Mouse (Mus musculus) brain, embryonic 14.5 days (tissue): ENCODE measurements around the gene Slc12a1. TPM values are rescaled to one million over a fixed set of nuclear protein-coding genes. Genes with fewer than 3 reads are reported as not detected.

Experiments used
- DNase-seq: peaks from one replicate; pipeline ENCODE4 v3.0.0-alpha.2; 2011; ENCODE audit warnings: low read depth
- CTCF ChIP-seq: fragments of 200-500 bp; IDR thresholded peaks from 2 replicates; pipeline ENCODE4 v1.5.1; 2012; ENCODE audit warnings: inconsistent platforms, mild to moderate bottlenecking, moderate library complexity, borderline replicate concordance; ENCODE audit not compliant: insufficient read depth, insufficient read length; ENCODE audit errors: extremely low read depth
- POLR2A ChIP-seq: fragments of 200-500 bp; IDR thresholded peaks from 2 replicates; pipeline ENCODE4 v1.6.1; 2012; ENCODE audit warnings: mild to moderate bottlenecking, inconsistent platforms, borderline replicate concordance; ENCODE audit not compliant: poor library complexity, insufficient read depth, insufficient read length, severe bottlenecking; ENCODE audit errors: extremely low read depth
- polyA plus RNA-seq: library from polyadenylated mRNA; depleted of rRNA; stranded (reverse); fragments of >200 nt; gene quantifications from 2 replicates; pipeline ENCODE4 v1.2.3, GENCODE M21; 2012

The Slc12a1 gene
- polyA plus RNA-seq, 1 experiment: 0.11 TPM

DNA sequence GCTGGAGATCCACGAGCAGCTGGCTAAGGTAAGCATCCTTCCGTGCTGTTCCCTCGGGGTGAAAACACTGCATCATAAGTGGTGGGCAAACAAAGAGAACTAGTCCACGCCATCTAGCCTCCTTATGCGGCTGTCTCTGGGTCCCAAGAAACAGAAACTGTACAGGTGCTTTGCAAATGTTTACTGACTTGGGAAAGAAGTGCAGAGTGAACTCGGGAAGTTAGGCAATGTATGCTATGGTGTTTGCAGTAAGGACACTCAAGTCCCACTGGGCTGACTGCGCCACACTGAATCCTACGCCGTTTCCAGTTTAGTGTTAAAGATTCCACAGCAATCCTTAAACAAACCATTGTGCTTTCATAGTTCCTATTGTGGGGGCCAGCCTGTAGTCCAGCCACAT, 2.0 kb downstream of the Slc12a1 start:
- no peak for DNase-seq
- TF ChIP-seq CTCF (no peak), POLR2A (no peak)

DNA sequence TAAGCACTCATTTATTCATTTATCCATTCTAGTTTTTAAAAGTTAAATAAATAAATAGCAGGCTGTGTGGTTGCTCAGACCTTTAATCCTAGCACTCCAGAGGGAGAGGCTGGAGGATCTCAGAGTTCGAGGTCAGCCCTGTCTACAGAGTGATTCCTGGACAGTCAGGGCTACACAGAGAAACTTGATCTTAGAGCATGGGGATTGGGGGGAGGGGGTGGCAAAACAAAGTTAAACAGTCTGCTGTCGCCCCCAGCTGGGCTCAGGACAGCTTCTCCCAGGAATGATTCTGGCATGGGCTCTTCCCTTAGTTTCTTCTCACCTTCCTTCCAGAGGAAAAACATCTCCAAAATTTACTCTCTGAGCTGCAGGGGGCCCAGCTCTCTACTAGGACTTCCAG, 3.2 kb downstream of the Slc12a1 start:
- TF ChIP-seq CTCF (no peak), POLR2A (no peak)
- DNase-seq: peak; percentile 27

DNA sequence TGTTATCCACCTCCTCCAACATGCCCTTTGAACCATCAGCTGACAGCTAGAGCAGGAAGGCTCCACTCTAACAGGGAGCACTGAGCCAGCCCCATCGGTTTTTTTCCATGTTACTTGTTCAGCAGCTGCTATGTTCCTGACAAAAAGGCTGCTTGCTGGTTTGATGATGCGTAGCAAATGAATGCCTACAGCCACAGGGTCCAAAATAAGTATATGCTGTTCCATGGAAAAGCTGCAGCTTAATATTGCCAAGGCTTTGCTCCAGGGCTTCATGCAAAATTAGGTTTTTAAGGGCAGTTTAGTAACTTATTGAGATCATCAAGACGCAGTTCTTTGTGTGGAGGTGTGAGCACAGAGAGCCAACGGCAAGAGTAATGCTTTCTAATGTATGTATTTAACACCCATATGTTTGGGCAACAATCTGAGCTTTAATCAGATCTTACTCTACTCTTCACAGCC, 9.7 kb downstream of the Slc12a1 start:
- TF ChIP-seq POLR2A (no peak), CTCF (no peak)
- DNase-seq: peak; percentile 75

DNA sequence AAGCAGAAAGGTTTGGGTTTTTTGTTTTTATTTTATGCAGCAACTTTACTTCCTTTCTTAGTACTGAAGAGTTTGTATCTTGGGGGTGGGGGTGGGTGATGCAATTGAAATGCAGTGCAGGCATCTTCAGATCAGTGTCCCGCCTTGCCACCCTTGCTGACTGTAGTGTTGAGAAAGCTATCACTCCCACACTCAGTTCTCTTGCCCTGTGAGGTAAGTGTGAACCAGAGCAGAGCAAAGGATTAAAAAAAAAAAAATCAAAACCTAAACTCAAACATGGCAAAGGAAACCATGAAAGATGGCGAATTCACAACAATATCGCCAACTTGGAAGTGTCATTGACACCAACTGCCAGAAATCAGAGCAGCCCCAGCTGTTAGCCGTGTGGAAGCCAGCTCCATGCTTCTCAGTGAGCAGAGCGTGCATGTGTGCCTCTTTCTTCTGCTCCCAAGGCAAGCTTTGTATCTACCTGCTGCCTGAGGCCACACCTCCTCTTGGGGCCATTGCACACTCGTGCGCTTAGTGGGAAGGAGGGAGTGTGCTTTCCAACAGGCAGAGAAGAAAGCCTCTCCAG, 26.0 kb downstream of the Slc12a1 start:
- peak; percentile 79 for DNase-seq

DNA sequence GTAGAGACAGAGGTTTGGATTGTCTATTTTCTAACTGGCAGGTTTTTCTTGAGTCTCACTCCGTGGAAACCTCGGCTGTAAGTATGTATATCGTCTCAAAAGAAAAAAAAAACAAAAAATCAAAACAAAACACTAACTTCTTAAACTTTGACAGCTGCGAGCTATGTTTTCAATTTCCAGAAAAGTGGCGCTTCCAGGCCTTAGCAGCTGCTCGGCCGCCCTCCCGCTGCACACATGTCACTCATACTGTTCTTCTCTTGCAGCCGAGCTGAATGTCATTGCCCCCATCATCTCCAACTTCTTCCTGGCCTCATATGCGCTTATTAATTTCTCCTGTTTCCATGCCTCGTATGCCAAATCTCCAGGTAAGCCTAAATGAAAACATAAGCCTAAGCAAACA, 35.6 kb downstream of the Slc12a1 start:
- TF ChIP-seq CTCF: no peak
- DNase-seq: peak; percentile 35

More for the DNA sequence above, 26.0 kb downstream of the Slc12a1 start:
- TF ChIP-seq POLR2A: no peak
- TF ChIP-seq CTCF: no peak

DNA sequence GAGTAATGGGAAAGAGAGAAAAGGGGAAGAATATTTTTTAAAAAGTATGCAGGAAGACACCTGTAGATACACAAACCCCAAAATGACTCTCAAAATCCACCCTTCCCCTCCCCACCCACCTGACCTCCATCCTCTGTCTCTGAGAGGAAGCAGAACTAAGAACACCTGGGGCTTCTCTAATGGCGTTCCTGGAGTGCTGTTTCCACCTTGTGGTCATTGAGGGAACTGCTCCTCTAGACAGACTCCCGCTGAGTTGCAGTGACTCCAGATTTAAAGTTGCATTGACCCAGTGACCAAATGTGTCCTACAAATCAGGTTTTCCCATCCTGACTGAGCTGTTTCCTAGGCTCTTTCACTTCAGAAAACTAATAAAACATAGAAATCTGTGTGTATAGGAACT, 36.9 kb downstream of the Slc12a1 start:
- DNase-seq: peak; percentile 79
- peak; percentile 86 for TF ChIP-seq CTCF
- TF ChIP-seq POLR2A: no peak

DNA sequence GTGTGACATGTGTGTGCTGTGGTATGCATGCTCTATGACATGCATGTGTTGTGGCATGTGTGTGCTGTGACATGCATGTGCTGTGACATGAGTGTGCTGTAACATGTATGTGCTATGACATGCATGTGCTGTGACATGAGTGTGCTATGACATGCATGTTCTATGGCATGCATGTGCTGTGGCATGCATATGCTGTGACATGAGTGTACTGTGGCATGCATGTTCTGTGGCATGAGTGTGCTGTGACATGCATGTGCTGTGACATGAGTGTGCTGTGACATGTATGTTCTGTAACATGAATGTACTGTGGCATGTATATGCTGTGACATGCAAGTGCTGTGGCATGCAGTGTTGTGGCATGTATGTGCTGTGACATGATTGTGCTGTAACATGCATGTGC, 40.6 kb downstream of the Slc12a1 start:
- TF ChIP-seq CTCF (no peak), POLR2A (no peak)
- no peak for DNase-seq

DNA sequence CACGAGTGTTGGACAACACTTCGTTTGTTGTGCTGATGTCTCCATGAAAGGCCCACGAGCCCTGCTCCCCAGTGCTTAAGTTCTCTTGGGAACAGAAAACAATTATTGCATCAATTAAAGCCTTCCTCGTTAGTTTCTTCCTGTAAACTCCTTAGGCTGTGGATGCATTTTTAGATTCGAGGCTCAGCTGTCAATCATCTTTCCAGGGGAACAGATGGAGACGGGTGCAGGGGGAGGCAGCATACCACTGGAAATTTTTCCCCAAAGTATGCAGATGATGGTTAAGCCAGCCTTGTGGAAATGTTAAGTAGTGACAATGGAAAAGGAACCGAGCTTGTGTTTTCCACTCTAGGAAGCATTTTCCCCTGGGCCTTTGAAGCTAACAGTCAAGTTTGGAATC, 44.5 kb downstream of the Slc12a1 start:
- TF ChIP-seq POLR2A (no peak), CTCF (no peak)
- peak; percentile 35 for DNase-seq

DNA sequence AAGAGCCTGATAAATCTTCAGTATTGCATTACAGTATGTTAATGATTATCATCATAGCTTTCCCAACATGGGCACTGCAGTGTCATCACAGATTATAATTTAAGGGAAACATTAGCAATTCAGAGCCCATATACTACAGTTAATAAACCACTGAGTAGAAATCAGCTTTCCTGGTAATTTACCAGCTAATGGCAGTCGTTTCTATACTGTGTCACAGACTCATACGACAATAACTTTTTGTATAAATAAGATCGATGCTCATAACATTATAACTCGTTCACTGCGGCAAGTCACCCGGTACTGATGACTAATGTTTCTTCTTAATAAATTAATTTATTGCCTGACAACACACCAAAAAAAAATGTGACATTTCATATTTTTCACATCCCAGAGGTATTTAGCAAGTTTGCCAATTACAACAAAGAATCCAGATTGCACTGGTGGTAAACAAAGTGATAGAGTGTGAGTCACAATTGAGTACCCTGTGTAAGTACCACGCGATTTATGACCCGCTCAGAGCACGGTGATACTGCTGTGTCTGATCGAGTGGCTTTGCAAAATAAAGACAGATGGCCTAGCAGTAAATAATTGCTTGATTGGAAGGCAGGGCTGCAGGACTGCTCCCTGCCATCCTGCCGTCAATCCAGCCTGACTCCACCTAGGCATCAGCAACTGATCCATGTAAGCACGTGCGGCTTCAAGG, 56.7 kb downstream of the Slc12a1 start:
- DNase-seq: peak; percentile 72

DNA sequence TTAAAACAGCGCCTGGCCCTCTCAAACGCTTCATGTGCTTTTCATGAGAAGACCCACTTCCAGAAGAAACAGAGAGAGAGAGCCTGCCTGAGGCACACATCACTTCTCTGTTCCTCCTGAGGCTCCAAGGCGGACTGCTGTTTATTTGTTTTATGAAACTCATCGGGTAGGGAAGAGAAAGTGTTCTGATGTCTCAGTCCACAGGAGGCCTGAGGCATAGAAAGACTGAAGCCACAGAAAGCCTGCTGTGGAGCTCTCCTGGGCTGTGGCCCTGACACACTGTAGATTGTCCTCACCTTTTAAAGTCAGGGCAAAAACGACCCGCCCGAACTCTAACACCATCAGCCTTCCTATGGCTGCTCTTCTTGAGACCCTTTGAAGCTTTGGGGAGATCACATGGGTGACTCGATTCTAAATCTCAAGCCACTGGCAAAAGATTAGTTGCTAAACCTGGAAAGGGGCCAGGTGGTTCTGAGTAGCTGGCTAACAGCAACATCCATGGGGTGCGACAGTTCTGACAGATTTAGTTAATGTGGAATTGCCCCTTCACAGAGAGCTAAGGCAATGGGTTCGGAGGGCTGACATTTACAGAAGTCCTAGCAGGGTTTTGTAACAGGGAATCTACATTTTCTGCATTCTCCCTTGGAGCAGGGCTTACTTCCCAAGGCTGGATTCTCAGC, 59.7 kb downstream of the Slc12a1 start:
- DNase-seq: peak; percentile 35
- TF ChIP-seq CTCF (no peak), POLR2A (no peak)

More for the DNA sequence above, 56.7 kb downstream of the Slc12a1 start:
- TF ChIP-seq CTCF (no peak), POLR2A (no peak)

DNA sequence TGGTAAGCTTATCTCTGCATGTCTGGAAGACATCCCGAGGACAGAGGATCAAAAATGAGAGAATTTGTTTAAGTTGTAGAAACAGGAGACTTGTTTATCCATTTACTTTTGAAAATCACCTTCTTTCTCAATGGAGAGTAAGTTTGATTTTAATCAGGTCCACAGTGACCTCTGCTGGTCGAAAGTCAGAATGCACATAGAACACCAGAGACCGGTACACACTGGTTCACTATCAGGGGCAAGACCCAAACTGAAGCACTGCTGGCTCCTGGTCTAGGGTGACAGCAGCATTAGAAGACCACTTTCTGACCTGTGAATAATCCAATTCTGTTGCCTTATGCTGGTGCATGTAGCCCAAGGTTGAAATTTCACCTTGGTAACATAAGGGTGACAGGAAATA, 62.3 kb downstream of the Slc12a1 start:
- peak; percentile 82 for DNase-seq
- peak; percentile 75 for TF ChIP-seq CTCF
- TF ChIP-seq POLR2A: no peak
